ENCODE assay signal across 21 mouse cellular contexts in the genomic region with DNA sequence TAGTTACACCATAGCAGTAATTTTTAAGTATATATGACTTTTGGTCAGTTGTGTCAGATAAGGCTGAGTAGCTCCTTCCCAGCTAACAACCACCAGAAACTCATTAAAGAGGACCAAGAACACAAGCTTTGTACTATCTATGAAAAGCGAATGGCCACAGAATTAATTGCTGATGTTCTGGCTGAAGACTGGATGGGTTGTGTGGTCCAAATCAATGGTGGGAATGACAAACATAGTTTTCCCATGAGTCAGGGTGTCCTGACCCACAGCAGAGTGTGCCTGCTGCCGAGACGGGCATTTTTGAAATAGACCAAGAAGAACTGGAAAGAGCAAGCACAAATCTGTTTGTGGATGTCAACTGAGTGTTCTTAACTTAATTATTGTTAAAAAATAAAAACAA.
DNase-seq lines count a peak whose midpoint lies in the region; ATAC-seq and TF ChIP-seq lines count a peak whose summit lies in the region.
"Had no signal": no experiment of that assay in that cellular context is flagged by ENCODE, and none has a peak within 500 bp of the region (broad histone marks: within the 10 kb centered on the region; RNA-seq: fewer than 3 reads in every experiment).

No protein-coding gene starts in this region.

- ATAC-seq in megakaryocyte, adult 5-6 weeks (ENCODE audit: poor library complexity, severe bottlenecking) = no peak
- ATAC-seq: forebrain, embryonic 13.5 days; intestine, postnatal 0 days had no signal

- H3K4me3 ChIP-seq in layer of hippocampus, adult 2 months = no peak overlapping the region
- H3K4me3 ChIP-seq: embryonic facial prominence, embryonic 12.5 days; embryonic facial prominence, embryonic 15.5 days; forebrain, embryonic 13.5 days; hindbrain, embryonic 12.5 days; hindbrain, embryonic 15.5 days had no signal

- DNase-seq in layer of hippocampus, adult 2 months (ENCODE audit: low spot score in 2 of 2) = no peak
- no peak for DNase-seq in layer of hippocampus, adult 9-11 months
- DNase-seq in 3T3-L1 (ENCODE audit: low read depth, low spot score) (peak; percentile 23), NIH3T3 (ENCODE audit: low read depth) (peak; percentile 24)
- DNase-seq in left cerebral cortex, adult 8-10 months (ENCODE audit: low spot score in 2 of 2) = no peak
- DNase-seq: adrenal gland, postnatal 10 days; adrenal gland, postnatal 36 days; B cell, adult 2 months; cerebellum, adult 18-20 months; cerebellum, adult 9-10 months; cerebellum, postnatal 14 days; gastrocnemius, postnatal 10 days; gastrocnemius, postnatal 36 days; heart, adult 11 months had no signal

- no peak for TF ChIP-seq CTCF in layer of hippocampus, adult 2 months (conservative IDR thresholded peaks at IDR 0.05)

- H3K27ac ChIP-seq in layer of hippocampus, adult 2 months = peak overlapping the region; percentile 10; the same call in 1 of the 2 replicates
- H3K27ac ChIP-seq: embryonic facial prominence, embryonic 12.5 days; embryonic facial prominence, embryonic 15.5 days; forebrain, embryonic 13.5 days; hindbrain, embryonic 12.5 days; hindbrain, embryonic 15.5 days had no signal

Comparison
In these comparisons a context has a peak if more than half of its experiments do, and no peak if none do; other contexts are left out.
1. DNase-seq: peak in 3T3-L1 (single experiment) and NIH3T3 (single experiment); none in layer of hippocampus, adult 2 months (0 of 2), layer of hippocampus, adult 9-11 months (single experiment) and left cerebral cortex, adult 8-10 months (0 of 2).